Mouse (Mus musculus) hematopoietic stem cell, adult 5-6 weeks (primary cell): ENCODE data around the gene Mob4. TPM values are rescaled to one million over a fixed set of nuclear protein-coding genes. Genes with fewer than 3 reads are reported as not detected.

ENCODE experiments used
- ATAC-seq, 2 experiments: fragments of 125-278 bp in 1 of 2; replicated peaks in 1 of 2; 2 replicates each; pipeline ENCODE4 v1.8.0; 2016 to 2017; ENCODE audit warnings: inconsistent platforms in 2 of 2, mild to moderate bottlenecking in 2 of 2, moderate number of reproducible peaks in 2 of 2, low read depth in 1 of 2, moderate TSS enrichment in 1 of 2; ENCODE audit not compliant: low FRiP score in 2 of 2, poor library complexity in 2 of 2, severe bottlenecking in 2 of 2, insufficient read depth in 1 of 2, low TSS enrichment in 1 of 2
- total RNA-seq: library from RNA; stranded (forward); fragments of 172-1452, 232-1000 nt; gene quantifications from 2 replicates; pipeline ENCODE4 v1.2.3, GENCODE M21; 2017

Mob4 gene
- 45.7 and 68.9 TPM in 2 replicates for total RNA-seq

DNA sequence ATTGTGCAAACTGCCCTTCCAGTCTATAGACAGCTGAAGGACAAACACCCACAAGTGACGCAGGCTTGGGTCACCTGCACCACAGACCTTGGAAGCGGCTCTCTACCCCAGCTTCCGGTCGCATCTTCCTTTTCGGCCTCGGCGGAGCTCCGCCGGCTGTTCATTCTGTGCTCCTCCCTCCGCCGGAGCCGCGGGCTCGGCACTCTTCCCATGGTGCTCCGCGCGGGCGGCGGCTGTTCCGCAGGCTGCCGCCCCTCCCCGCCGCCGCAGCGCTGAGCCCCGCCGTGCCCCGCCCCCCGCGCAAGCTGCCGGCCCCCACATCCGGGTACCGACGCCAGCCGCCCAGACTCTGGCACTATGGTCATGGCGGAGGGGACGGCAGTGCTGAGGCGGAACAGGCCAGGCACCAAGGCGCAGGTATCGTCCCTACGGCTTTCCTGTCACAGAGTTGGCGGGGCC lies at the start of gene Mob4:
Gene Mob4 (plus strand): TSS at position 289 of the 459 bp plus-strand sequence.
- peak; percentile 85 to 88 for ATAC-seq

DNA sequence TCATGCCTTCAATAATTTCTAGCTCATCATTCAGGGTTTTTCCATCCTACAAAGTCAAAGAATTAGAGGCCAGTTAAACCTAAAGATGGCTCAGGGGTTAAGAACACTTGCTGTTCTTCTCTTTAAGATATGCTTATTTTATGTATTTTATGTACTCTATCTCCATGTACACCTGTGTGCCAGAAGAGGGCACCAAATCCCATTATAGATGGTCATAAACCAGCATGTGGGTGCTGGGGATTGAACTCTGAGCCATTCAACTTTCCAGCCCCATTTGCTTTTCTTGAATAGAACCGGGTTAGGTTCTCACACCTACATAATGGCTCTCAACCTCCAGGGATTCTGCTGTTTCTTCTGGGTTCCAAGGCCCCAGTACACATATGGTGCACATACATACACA lies 48.9 kb upstream of the Mob4 start:
- ATAC-seq = no peak; a peak in 1 of 4 replicates

DNA sequence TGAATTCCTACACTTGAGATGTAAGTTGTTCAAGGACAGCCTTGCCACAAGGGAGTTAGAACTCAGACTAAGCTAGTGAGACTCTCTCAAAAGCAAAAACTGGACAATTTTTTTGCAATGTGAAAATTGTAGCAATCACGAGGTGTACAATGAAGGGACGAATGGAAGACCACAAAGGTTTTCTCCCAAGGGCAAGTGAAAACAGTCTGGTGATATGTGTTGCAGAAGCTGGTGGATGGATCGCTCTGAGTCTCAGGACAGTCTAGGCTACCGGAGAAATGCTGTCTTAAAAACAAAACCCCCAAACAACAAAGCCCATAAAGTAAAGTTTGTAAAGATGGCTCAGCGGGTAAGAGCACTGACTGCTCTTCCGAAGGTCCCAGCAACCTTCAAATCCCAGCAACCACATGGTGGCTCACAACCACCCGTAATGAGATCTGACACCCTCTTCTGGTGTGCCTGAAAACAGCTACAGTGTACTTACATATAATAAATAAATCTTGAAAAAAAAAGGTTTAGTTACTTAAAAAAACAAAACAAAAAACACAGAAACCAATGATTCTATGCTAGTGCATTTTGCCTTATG lies 45.2 kb upstream of the Mob4 start:
- ATAC-seq = no peak

DNA sequence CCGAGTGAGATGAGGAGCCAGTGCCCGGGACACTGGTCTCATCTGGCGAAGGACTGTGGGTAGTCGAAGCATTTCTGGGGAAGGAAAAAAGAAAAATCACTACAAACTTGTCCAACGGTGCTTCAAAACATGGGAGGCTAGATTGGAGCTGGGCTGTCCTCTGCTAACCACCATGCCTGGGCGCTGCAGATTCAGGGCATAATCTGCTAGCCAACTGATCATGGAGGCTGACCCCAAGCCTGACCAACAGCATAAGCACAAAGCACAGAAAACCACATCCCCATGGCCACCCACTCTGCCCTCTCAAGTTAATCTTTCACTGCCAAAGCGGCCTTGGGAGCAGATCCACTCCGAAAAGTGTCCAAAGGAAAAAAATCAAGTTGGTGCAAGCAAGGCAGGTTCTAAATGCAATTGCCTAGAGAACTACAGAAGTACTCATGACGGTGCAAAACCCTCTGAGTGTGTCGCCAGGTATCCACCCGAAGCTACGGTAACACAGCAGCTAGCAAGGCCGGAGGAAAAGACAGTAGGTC lies 44.1 kb upstream of the Mob4 start:
- ATAC-seq = no peak; a peak in 1 of 4 replicates

DNA sequence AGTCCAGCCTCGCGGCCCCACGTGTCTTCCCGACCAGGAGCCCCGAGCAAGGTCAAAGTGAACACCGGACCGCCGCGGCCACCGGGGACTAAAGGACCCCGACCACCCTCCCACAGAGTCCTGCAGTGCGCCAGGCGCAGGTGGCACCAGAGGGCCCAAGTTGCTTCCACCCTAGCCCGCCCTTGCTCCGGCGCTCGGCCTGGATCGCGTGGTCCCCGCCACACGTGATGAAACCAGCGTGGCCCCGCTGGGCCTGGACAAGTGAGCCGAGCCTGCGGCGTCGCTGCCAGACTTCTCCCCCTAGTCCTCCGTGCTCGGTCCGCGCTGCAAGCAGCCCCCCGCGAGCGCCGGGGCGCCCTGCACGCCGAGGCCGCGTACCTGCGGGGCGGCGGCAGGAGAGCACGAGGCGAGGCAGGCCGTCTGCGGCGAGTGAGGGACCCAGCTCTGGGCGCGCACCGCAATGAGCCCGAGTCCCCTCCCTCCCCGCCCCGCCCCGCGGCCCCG lies 43.6 kb upstream of the Mob4 start:
- ATAC-seq = peak; percentile 24 to 33

DNA sequence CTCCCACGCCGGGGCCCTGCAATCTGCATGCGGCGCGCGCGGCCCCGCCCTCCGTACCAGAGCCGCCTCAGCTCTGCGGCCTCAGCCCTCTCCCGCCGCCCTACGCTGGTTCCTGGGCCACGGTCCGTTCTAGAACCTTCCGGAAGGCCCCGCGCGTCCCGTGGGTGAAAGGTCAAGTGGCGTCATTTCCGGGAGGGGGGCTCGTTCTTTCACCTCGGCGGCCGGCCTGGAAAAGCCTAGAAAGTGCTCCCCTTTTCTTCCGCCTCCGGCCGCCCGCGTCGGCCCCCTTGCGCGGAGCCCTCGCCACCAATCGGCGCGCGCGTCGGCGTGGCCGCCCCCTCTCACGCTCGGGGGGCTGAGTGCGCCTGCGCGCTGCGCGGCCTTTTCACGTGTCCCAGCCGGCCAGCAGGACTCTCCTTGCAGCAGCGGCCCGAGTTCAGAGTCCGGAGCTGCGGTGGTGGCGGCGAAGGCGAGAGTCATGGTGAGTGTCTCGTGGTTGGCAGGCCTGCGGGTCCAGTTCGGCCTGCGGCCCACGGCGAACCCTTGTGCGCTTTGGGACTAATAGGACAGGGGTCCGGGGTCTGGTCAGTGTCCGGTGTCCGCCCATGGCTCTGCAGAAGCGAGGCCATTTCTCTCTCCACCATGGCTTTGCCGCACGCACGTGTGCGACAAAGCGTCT lies 43.0 kb upstream of the Mob4 start, which contains the start of the genes Hspe1 and Hspd1:
Gene Hspe1 (plus strand): TSS at position 201 of the 679 bp plus-strand sequence.
Gene Hspd1 (minus strand): TSS at position 312 of the 679 bp plus-strand sequence.
- ATAC-seq = peak; percentile 82 to 87

DNA sequence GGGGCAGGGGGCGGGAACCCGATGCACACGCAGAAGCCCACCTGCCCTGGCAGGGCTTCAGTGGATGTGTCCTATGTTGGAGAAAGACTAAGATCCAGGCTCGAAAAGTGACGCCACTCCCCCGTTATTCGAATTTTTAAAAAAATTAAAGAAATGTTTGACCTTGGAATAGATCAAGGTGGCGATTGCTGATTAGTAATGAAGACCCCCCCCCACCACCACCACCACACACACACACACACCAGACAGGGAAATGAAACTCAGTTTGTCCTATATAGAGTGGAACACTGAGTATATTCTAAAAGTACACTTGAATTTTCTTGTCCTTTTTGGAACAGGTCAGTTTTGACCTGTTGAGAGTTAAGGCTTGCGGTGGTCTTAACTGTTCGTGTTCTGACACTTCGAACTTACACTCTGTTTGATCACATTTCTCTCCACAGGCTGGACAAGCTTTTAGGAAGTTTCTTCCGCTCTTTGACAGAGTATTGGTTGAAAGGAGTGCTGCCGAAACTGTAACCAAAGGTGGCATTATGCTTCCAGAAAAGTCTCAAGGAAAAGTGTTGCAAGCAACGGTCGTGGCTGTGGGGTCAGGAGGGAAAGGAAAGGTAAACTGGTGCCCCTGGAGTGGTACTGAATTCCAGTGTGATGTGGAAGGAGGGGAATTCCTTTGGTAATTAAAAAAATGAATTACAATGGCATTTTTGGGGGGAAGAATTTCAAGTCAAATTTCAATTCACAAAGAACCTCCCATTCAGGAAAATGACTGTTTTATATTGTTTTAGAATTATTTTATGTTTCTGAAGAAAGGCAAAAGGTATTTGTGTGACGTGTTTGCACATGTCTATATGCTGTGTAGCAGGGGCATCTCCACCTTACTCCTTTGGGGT lies 42.2 kb upstream of the Mob4 start:
- ATAC-seq = no peak

DNA sequence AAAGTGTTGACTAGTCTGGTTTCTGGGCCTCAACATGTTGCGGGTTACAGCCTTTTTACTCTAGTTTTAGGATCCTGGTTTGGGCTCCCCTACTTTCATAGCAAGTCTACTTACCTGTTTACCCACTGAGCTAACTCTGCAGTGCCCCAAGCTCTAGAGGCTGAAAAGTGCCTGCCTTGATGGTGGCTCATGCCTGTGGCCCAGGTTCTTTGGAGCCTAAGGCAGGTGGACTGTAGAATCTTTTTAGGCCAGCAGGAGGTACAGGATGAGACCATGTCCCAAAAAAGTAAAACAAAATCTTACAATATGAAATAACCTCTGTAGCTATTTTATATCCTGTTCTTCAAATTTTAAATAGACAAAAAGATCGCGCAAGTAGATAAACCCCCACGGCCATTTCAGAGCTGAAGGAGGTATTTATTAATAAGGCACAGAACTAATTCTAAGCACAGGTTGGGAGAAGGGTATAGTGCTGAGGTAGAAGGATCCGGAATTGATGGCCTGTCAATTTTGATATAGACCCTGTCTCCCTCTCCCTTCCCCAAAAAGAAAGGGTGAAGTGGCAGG lies 41.5 kb upstream of the Mob4 start:
- ATAC-seq = no peak

DNA sequence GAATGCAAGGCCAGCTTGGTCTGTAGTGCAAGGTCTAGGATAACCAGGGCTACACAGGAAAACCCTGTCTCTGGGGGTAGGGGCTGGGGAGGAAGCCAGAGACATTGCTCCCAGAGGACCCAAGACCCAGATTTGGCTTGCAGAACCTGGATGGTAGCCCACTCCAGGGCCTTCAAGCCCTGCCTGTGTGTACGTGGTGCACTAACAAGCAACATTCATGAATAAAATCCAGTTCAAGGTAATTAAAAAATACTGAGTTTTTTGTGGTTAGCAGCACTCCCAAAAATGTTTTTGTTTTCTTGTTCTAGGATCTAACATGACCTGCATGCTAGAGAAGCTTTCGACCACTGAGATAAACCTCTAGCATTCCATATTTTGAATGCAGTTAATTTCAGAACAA lies 39.0 kb upstream of the Mob4 start:
- ATAC-seq = no peak

DNA sequence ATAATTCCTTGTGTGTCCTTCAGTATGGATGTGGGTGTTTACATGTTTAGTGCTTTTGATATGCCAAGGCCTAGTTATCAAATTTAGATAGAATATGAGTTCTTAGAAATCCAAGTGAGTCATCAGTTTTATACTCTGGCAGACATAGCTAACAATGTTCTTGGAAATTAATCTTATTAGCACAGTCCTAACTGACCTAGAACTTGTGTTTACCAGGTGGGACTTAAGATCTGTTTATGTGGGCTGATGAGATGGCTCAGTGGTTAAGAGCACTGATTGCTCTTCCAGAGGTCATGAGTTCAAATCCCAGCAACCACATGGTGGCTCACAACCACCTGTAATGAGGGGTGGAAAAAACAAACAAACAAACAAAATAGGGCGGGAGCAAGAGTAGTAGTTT lies 38.6 kb upstream of the Mob4 start:
- no peak for ATAC-seq

DNA sequence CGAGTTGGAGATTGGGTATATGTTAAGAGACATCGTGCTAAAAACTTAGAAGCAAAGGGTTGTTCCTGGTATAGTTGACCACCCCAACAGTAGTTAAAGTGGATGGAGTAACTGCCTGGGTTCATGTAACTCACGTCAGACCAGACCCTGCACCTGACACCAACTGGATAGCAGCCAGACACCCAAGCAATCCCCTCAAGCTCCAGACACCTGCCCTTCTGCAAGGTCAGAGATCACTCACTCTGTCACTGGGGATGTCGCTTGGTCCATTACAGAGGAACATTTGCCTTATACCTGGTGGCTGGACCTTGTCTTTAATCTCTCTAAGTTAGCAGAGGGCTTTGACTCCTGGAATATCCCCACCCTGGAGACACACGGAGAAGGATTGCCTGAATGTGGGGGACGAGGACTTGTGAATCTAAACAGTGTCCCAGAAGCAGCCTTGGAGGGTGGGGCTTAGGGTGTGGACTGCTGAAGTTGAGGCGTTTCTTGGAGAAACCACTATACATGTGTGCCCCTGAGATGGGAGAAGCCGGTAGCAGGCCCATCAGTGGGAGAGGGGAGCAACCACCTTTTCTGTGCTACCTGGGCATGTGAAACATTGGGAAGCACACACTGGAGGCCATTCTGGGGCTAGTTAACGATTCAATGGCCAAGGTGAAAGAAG lies 24.0 kb upstream of the Mob4 start:
- no peak for ATAC-seq

DNA sequence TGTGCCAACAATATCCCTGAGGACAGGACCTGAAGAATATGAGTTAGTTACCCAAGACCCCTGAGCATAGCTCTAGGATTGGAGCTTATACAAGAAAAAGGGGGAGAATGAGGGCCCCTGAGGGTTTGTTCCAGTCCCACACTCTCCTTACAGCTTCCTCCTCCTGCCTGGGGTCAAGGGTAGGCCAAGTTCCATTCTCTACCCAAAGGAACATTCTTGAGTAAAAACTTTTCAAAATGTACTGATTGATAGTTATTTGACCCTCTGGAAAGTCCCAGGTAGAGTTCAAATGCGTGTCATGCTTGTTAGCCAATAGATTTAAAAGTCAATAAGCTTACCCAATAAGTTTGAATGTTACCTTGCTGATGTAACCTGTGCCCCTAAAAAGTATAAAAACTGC lies 23.4 kb upstream of the Mob4 start:
- ATAC-seq = no peak

DNA sequence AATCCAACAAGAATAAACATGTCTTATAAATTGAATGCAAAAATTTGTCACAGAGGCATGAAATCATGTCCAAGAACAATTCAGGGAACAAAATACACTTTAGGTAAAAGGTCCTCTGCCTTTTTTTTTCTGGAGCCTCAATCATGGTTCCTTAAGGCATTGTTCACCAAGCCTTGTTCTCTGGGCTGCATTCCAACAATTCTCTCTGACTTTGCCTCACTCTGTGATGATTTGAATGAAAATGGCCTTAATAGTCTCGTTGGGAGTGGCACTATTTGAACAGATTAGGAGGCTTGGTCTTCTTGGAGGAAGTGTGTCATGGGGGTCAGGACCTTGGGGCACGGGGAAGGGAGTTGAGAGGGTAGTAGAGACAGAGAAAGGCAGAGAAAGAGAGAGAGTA lies 22.6 kb upstream of the Mob4 start:
- ATAC-seq = no peak

DNA sequence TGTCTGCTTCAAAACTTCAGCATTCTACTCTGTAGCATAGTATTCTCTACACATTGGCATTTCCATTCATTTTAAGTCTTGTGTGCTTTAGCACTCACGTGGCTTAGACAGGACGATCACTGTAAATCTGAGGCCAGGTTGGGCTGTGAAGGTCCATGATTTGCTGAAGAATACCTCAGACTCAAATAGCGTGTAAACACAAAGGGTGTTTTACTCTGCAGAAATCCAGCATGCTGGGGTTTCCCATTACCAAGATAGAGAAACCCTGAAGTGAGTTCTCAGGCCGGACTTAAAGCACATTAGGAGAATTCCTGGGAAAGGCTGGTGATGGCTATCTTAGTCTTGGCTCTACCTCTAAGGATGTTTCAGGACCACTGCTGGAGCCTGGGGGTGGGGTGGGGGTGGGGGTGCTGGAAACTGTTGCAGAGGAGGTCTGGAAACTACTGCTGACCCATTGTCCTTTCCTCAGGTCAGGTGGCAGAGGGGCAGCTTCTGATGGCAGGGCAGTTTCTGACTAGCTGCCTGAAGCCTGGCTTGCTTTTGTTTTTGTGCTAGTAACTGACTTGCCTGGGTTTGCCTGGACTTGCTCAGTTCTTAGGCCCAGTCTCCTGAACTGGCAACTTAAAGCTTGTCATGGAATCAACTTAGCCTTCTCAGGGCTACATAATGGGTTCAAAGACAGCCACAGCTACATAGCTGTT lies 21.8 kb upstream of the Mob4 start:
- ATAC-seq = no peak

DNA sequence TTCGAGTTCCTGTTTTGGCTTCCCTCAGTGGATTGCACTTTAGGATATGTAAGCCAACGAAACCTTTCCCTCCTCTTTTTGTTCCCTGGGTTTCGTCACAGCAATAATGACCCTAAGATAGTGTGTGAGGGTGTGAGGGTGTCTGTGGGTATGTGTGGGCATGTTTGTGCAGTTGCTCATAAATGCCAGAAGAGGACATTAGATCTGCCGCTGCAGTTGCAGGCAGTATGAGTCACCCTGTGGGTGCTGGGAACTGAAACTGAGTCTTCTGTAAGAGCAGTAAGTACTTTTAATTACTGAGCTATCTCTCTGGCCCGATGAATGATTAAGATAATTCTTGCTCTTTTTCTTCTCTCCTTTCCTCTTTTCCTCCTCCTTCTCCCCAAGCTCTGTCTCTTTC lies 8.0 kb upstream of the Mob4 start:
- no peak for ATAC-seq

DNA sequence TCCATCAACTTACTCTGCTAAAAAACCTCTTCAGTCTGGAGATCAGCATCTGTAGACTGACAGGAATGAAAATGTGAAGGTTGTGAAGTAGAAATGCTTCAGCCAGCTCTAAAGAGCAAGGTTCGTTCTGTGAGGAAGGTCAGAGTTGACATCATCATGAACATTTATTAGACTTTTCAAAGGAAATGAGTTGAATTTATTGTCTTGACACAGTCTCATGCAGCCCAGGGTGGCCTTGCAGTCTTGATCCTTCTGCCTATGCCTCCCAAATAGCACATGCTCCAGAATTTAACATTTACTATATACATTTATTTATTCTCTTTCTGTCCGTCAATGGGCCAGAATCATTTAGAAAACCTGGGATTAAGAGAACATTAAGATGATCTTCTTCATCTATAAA lies 7.5 kb upstream of the Mob4 start:
- no peak for ATAC-seq
